Mouse (Mus musculus): ENCODE measurements around the gene Abi3bp.

The Abi3bp gene

DNA sequence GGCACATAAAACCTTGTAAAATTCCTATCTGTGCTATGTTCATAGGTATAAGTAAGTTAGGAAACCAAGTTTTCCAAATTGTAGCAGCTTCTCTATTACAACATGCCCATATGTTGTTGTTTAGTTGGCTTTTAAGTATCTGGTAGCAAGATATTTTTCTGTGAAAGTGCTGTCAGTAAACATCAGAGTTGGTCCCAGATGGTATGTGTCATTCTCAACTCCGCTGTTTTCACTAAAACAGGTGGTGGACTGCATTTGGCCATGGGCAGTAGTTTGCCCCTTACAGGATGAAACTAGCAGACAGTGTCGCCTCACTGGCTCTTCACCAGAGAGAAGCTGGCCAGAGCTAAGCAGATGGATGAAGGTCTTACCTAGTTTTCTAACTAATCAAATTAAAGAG, 26.3 kb downstream of the Abi3bp start:
- no peak for DNase-seq (ENCODE audit: low spot score in 2 of 2)

DNA sequence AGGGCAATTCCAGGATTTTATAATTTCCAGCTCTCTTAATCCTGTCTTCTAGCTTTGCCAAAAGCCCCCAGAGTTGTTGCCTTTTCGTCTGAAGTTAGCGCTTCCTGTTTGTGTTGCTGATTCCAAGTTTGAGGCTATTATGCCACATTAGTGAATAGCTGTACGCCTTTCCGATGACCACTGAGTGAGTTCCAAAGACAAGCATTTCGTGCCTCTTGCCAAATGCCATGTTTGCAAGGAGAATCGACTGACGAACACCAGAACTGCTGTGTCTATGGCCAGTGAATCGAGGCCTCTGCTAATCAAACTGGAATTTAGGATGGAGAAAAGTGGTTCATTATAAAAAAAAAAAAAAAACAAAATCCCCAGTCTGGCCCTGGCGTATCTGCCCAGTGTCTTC, 40.3 kb downstream of the Abi3bp start:
- DNase-seq (ENCODE audit: low spot score in 2 of 2): no peak

DNA sequence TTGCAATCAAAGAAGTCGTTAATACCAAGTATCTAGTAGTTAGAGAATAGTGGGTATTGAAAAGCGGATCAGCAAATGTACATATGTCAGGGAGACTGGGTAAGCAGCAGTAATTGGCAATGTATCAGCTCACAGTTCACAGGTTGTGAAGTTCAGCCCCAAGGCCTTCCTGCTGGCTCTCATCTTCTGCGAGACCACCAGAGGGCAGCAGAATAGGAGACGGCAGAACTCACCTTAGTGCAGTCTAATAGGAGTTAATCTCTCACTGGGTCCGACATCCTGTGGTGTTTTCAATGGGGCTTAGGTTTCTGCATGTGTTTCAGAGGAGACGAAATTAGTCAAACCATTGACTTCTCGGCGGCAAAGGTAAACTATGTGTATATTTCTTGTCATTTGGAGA, 46.7 kb downstream of the Abi3bp start:
- no peak for DNase-seq (ENCODE audit: low spot score in 2 of 2)

DNA sequence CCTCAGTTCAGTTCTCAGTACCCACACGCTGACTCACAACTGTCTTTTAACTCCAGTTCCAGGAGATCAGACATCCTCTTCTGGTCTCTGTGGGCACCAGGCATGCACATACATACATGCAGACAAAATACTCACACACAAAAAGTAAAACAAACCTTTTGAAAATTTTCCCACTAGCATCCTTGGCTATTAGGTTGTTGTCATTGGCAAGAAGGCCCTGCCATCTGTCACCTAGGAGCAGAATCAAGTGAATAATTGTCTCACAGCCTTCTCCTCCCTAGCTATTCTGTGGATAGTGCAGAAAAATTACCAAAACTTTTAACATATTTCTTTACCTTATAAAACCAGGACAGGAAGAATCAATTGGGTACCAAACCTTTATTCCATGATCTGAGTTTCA, 48.8 kb downstream of the Abi3bp start:
- no peak for DNase-seq (ENCODE audit: low spot score in 2 of 2)

DNA sequence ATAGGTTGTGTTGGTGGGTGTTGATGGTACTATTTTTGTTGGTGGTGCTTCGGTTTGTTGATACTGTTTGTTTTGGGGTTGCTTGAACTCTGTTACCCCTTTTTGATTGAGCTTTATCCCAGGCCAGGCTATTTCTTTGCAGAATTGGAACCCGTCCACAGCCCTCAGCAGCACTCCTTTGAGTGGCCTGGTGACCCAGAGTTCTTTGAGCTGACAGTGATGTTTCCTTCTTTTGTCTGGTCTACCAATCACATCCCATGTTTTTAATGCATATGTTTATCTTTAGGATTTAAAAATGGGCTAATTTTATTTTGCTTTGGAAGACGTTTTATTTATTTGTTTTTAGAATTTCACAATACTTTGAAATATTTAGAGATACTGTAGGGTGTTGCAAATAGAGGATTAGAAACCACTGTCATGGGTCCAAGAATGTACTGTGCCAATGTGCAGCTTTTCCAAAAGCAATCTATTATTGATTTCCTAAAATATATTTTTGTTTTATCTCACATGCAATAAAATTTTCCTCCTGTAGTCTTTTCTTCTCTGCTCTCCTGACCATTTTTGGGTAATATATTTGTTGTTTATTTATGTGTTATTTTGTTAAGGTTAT, 50.5 kb downstream of the Abi3bp start:
- no peak for DNase-seq (ENCODE audit: low spot score in 2 of 2)

DNA sequence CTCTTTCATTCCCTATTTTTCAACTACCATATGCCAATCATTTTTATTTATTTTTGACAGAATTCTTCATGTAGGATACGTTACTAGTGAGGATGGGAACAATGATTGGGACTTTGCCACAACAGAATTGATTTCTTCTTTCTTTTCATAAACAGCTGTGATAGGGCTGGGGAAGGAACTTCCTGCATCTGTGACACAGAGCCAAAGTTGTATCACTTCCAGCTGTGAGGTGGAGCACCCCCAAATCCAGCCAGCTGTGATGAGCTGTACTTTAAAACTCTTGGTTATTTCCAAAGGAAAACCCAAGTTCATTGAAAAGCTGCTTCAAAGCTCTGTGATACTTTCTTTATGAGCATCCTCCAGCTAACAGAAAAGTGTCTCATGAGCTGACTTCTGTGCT, 101.9 kb downstream of the Abi3bp start:
- no peak for DNase-seq (ENCODE audit: low spot score in 2 of 2)

DNA sequence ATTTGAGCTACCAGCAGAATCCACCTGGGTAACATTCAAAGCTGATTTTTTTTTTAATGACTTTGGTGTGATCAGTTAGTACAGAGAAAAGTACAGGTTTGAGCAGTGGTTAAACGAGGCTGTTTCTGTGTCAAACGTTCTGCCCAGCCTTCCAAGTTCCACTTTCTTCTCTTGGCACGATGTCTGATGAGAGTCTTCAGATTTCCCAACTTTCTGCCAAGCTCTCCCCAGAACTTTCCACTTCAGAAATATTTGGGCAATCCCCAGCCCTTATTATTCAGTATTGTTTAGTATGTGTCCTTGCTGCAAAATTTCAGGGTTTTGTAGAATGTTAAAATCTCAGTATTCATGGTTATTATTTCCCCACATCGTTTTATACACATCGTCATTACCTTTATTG, 115.9 kb downstream of the Abi3bp start:
- no peak for DNase-seq (ENCODE audit: low spot score in 2 of 2)

DNA sequence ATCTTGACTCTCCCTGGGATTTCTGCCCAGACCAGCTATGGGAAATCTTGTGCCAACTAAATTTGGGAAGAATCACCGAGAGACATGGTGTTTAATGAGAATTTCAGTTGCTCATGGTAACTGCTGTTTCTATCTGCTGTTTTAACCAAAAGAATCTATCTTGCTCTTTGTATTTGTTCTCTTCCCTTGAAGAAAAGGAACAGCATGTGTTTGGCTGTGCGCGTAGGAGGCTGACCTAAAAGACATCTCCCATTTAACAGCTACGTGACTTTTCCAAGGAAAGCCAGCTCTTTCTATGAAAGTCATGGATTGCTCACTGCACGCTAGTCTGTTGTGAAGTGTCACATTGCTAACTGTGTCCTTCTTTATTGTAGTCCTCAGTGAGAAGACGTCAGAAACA, 117.2 kb downstream of the Abi3bp start:
- no peak for DNase-seq (ENCODE audit: low spot score in 2 of 2)

DNA sequence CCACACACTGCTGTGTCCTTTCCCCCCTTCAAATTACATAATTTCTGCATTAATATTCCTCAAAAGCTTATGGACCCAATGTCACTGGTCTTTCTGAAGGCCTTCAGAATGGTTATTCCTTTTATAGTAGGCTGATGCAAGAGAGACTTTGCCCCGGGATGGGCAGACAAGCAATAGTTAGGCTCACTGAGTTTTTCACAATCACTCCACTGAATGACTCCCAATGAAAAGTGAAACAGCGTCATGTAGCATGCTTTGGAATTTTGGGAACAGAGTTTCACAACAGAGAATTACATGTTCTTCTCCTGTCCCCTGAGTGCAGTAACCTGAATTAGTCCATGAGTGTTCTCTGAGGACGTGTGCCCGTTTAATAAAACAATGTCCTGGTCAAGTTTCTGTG, 120.7 kb downstream of the Abi3bp start:
- DNase-seq (ENCODE audit: low spot score in 2 of 2): no peak

DNA sequence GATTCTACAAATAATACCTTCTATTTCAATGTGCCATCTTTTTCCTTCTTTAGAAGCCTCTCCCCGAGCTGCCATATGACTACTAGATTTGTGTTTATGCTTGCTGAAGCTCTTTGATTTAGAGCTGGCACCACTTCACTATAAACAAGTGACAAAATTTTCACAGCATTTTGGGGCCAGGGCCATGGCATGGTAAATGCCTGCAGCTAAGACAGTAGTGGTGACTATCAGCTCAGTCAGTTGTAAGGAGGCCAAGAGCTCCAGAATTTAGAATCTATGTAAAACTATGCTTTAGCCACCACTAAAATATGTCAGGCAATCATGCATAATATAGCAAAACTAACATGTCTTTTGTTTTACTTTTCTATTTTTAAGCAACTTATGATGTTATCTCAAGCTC, 124.7 kb downstream of the Abi3bp start:
- DNase-seq (ENCODE audit: low spot score in 2 of 2): no peak

DNA sequence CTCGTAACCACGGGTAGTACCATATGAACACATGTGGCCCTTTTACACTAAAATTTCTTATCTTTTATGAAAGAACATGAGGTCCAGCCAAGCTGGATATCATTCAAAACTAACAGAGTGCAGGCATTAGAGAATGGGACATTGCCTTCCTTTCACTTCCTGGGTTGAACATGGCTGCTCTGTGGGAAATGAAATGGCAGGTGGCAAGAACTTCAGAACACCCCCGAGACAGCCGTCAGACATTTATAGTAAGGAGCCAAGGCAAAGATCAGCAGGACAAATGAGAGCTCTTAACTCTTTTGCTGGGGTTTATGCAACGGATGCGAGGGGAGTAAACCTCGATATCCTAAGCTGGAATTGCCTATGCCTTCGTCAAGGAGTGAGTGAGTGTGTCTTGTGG, 132.9 kb downstream of the Abi3bp start:
- DNase-seq (ENCODE audit: low spot score in 2 of 2): no peak

DNA sequence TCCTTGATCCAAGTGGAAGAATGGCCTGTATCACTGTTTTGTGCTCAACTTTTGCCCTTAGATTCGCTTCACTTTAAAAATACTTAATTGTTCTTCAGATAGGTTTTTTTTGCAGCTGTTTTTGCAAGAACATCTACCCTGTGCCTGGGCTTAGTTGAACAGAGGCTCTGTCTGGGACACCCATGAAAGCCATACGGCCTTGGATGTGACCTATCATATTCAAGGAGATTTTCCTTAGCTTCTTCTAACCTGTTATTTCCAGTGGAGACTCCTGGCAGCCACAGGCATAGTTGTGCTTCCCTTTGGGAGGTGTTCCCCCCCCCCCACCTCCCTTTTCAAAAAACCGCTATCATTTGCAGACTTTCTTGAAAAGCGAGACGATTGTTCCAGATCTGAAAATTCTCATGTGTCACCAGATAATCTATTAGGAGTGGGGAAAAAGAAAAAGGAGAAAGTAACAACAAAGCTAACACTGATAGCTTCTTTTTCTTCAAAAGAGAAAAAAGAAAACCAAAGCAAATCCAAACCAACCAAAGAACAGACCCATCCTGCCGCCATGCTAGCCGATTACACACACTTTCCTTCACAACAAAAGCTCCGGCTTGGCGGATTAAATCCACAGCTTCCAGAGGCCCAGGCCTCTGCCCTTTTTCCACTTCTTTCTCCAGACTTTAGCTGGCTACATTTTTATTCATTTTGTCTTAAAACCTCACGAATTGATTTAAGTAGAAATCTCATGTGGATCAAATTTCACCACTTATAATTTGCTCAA, 133.6 kb downstream of the Abi3bp start:
- no peak for DNase-seq (ENCODE audit: low spot score in 2 of 2)

DNA sequence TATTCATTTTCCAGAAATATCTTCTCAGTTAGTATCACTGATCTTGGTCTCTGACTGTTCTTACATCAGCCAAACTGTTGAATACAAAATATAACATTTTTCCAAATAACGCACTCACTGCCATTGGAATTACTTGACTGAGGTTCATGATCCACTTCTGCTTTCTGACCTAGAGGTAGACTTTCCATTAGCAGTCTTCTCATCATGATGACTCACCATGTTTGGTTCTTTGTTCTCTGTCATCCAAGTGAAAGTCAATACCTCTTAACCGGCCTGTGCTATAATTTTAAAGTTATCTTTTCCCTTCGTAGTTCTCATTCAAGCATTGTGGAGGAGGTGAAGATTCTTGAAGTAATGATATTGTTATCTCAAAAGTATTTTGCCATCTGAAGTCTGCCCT, 160.9 kb downstream of the Abi3bp start:
- no peak for DNase-seq (ENCODE audit: low spot score in 2 of 2)

DNA sequence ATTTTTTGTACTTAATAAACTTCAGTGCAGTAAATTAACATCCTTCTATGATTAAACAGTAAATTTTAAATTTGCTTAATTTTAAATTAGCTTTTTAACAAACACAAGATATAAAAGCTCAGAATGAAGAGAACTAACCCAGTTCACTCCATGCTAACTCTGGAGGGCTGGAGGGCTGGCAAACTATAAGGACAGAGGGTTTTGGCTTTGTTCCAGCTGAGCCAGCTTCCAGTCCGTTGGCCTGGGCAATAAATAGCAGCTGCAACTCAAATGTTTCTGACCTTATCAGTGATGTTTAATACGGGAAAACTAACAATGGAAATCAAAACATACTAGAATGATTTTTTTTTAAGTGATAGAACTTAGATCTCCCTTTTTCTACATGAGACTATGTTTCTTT, 167.6 kb downstream of the Abi3bp start:
- DNase-seq (ENCODE audit: low spot score in 2 of 2): no peak

DNA sequence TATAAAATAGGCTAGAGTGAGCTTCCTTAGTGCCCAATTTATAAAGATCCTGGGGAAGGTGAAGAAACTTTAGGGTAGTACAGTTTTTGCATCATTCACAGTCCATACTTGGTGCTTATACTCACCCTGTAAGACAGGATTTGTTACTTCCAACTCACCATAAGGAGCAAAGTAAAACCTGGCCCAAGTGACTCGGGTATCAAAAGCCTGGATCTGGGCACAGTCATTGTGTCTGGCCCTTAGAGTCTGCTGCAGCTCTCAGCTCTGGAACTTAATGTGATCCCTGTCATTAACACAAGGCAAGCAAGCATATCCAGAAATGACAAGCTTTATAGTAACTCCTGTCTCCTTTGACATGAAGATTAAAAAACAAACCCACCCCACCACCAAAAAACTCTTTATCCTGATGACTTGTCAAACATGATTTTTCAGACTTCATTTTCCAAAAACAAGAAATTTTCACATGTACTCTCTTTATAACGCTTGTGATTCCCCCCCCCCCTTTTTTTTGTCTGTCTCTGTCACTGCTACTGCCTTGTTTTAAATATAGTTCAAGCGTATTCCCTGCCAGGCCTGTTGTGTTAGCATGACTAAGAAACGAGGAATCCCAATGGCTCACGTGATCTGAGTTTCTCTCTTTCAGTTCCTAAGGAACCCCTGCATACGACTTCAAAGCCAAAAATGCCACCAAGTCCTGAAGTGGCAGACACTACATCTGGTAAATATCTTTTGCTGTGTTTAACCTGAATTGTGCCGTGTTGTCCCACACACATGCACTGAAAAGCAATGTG, 168.9 kb downstream of the Abi3bp start:
- no peak for DNase-seq (ENCODE audit: low spot score in 2 of 2)

DNA sequence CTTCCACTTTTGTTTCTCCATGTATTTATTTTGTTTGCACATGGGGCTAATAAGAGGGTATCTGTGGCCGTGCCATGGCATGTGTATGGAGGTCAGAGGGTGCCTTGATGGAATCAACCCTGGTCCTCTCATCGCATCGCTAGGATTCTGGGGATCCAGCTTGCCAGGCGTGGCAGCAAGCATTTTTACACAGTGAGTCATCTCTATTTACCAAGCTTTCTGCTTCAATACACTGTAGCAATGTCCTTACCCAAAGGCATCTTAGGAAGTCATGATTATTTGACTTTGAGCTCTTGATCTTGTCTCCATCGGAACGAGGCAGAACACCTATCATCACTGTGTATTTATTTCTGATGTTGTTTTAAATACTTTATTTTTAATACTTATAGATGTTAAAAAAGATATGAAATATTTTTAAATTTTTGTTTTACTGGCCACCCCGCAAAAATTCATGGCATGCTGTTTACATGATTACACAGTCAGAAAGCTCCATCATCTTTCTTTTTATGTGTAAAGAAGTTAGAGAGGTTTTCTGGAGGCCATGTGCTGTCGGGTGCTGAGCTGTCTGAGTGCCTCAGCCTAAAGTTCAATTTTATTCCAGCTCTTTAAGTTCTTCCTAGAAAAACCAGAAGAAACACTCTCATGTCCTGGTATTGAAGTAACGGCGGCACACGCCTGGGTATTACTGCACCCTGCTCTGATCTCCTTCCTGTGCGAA, 177.7 kb downstream of the Abi3bp start:
- DNase-seq (ENCODE audit: low spot score in 2 of 2): no peak

DNA sequence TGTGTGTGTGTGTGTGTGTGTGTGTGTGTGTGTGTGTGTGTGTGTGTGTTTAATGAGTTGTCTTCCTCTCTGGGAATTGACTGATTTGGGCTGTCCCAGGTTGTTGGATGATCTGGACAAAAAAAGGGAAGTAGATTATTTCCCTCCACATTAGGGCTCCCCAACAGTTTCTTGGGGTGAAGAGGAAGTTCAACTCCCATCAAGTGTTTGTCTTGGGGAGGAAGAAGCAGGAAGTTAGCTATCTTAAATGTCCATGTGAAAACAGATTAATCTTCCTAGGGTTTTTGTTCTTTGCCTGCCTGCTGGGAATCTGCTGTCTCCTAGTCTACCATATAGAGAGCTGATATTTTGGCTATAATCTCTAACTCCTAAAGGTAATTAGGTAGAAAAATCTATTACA, 181.2 kb downstream of the Abi3bp start:
- no peak for DNase-seq (ENCODE audit: low spot score in 2 of 2)

DNA sequence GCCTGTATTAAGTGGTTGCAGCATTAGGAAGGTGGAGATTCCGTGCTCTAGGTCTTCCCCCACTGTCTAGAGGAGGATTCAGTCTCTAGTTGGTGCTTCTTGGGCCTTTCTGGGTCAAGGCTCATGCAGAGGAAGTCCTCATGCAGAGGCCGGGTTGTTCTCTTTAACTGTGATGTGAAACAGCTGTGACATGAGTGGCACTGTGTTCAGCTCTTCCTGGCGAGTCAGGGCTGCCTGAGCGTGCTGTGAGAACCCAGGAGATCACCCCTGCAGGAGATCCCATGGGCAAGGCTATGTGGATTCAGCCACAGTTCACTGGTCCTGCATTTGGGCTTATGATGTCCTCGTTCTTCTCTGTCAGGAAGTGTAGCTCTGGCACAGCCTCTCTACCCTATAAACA, 191.8 kb downstream of the Abi3bp start:
- DNase-seq (ENCODE audit: low spot score in 2 of 2): no peak

DNA sequence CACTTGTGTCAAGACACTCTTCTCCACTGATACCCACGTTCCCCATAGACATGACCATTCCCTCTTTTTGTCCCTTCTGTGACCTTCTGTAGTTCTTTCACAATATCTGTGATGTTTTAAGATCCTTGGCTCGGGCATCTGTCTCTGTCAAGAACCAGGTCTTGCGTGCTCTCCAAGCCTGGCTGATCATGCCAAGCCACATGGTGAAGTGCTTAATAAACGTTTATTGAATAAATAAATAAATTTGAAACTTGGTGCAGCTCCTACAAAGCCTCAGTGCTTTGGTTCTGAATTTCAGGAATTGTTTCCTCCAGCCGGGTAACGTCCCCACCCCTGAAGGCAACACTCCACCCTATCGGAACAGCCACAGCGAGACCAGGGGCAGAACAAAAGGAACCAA, 193.3 kb downstream of the Abi3bp start:
- no peak for DNase-seq (ENCODE audit: low spot score in 2 of 2)

DNA sequence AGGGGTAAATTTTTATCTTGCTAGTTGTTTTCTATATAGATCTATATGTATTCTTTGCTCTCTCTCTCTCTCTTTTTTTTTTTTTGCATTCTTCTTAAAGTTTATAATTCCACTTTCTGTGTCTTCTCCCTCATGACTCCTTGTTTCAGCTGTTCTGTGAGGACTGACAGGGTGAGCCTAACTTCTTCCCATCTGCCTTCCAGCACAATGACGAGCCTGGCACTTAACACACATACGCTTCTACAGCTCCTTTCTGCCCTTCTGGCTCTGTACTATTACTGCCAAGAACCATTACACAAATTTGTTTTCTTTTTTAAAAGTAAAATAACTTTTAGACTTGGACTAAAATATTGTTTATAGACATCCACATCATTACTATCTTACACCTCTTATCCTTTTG, 195.7 kb downstream of the Abi3bp start:
- no peak for DNase-seq (ENCODE audit: low spot score in 2 of 2)

DNA sequence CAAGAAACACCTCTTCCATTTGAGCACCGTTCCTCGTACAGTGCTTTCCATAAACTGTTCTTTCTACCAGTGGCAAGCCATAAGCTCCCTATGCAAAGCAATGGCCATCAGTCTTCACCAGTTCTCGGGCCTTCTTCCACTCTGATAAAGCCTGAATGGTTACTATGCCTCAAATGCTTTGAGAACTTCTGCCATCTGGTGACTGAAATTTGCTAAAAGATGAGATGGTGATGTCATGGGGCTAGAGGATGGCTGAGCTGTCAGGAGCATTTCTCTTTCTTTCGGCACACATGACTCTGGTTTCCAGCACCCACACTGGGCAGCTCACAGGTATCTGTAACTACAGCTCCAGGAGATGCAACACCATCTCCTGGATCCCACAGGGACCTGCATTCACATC, 199.5 kb downstream of the Abi3bp start:
- no peak for DNase-seq (ENCODE audit: low spot score in 2 of 2)

DNA sequence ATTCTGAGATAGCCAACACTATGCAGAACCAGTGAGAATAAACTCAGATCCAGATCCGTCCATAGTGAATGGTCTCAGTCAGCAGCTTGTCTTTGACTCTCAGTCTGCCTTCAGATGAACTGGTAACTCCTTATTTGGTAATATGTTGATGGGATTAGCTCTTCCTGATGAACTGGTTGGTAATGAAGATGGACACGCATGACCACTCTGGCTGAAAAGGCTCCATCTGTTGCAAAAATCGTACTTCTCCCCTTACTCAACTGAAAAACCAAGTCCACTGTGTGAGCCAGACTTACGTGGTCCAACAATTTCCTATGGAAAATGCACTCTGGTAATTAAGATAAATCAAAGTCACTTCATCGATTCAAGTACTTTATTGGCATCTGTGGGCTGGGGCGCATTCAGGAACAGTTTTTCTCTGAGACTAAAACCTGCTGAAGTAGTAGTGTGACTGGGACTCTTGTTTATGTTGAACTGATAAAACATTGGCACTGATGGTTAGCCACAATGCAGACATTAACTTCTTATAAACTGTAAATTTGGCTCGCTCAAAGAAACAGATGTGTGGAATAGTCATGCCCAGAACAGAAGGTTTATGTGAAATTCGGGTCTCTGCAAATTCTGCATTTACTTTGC, 203.4 kb downstream of the Abi3bp start:
- DNase-seq (ENCODE audit: low spot score in 2 of 2): no peak
